Mouse (Mus musculus) neural tube, embryonic 13.5 days (tissue): ENCODE measurements around the gene Fance. TPM values are rescaled to one million over a fixed set of nuclear protein-coding genes. Genes with fewer than 3 reads are reported as not detected.
"Not testable (repeated sequence)": the region's sequence is repeated elsewhere in the genome, so short reads cannot be mapped to it uniquely, and the experiment has no call there.

Experiments used
- ATAC-seq: fragments of 200-750 bp; cut with Nextera tagmentation; 2 replicates; pipeline ENCODE4 v1.8.0; 2017; ENCODE audit warnings: low read depth, mild to moderate bottlenecking, moderate TSS enrichment, moderate library complexity
- H3K27ac ChIP-seq: fragments of 300-500 bp; sonication (generic); replicated peaks from 2 replicates; pipeline ENCODE4 v1.5.1; 2015; ENCODE audit warnings: moderate library complexity, mild to moderate bottlenecking, inconsistent platforms
- H3K27me3 ChIP-seq: fragments of 300-500 bp; sonication (generic); 2 replicates; pipeline ENCODE4 v1.6.1; 2015; ENCODE audit warnings: mild to moderate bottlenecking, inconsistent platforms
- H3K36me3 ChIP-seq: fragments of 300-500 bp; sonication (generic); 2 replicates; pipeline ENCODE4 v1.6.1; 2015; ENCODE audit warnings: mild to moderate bottlenecking, inconsistent platforms
- H3K4me1 ChIP-seq: fragments of 300-500 bp; sonication (generic); replicated peaks from 2 replicates; pipeline ENCODE4 v1.6.1; 2015; ENCODE audit warnings: inconsistent platforms
- H3K4me2 ChIP-seq: fragments of 300-500 bp; sonication (generic); 2 replicates; pipeline ENCODE4 v1.6.1; 2015; ENCODE audit warnings: inconsistent platforms, mild to moderate bottlenecking, moderate library complexity
- H3K4me3 ChIP-seq: fragments of 300-500 bp; sonication (generic); 2 replicates; pipeline ENCODE4 v1.5.1; 2015; ENCODE audit warnings: mild to moderate bottlenecking, inconsistent platforms
- H3K9ac ChIP-seq: fragments of 300-500 bp; sonication (generic); 2 replicates; pipeline ENCODE4 v1.6.1; 2015; ENCODE audit warnings: moderate library complexity, mild to moderate bottlenecking, inconsistent platforms
- H3K9me3 ChIP-seq: fragments of 300-500 bp; sonication (generic); 2 replicates; pipeline ENCODE4 v1.6.1; 2016; ENCODE audit warnings: inconsistent platforms
- WGBS: fragments of 180-500 bp; shearing (Covaris S2); methylation state at CpG from one replicate; pipeline ENCODE4 v1.1.7; 2015; 5-methylcytosine and 5-hydroxymethylcytosine counted together
- polyA plus RNA-seq: library from polyadenylated mRNA; unstranded; fragments of >200 nt; fragmentation: Nextera tagmentation; extraction: Ambion mirVana; gene quantifications from 2 replicates; pipeline ENCODE4 v1.2.1, GENCODE M21; 2015

The Fance gene
- polyA plus RNA-seq, 1 experiment from 2014 or later, result 23.3 TPM

GRCm38 (mm10) chr17:28355871-28356270, 42.6 kb downstream of the Fance start:
- ATAC-seq, result no peak
- H3K36me3 ChIP-seq, result no peaks in the 10 kb centered on the region
- H3K9me3 ChIP-seq, result no peaks in the 10 kb centered on the region
- H3K4me2 ChIP-seq, result no peak overlapping the region
- 88% methylated on average over 12 of the region's 12 CpGs for WGBS
- no peak overlapping the region for H3K27ac ChIP-seq
- H3K9ac ChIP-seq, result no peak overlapping the region
- peaks cover 12% of the 10 kb centered on the region for H3K4me1 ChIP-seq
- H3K4me3 ChIP-seq, result no peak overlapping the region
- peaks cover 75% of the 10 kb centered on the region for H3K27me3 ChIP-seq

GRCm38 (mm10) chr17:28358576-28359261, 45.4 kb downstream of the Fance start:
- peaks cover 73% of the 10 kb centered on the region for H3K27me3 ChIP-seq

GRCm38 (mm10) chr17:28360531-28361277, 47.4 kb downstream of the Fance start:
- Histone ChIP-seq H3K36me3 (no peaks in the 10 kb centered on the region), H3K4me1 (peaks cover 26% of the 10 kb centered on the region), H3K27ac (no peak overlapping the region), H3K9me3 (no peaks in the 10 kb centered on the region), H3K9ac (no peak overlapping the region), H3K4me3 (no peak overlapping the region), H3K4me2 (no peak overlapping the region), H3K27me3 (peaks cover 85% of the 10 kb centered on the region)
- ATAC-seq, result no peak
- 78% methylated on average over 9 of the region's 9 CpGs for WGBS

More at GRCm38 (mm10) chr17:28358576-28359261, 45.4 kb downstream of the Fance start:
- H3K9me3 ChIP-seq, H3K9ac ChIP-seq, H3K4me2 ChIP-seq, H3K36me3 ChIP-seq, ATAC-seq, H3K27ac ChIP-seq, H3K4me3 ChIP-seq: not testable (repeated sequence)
- WGBS, result 16% methylated on average over 22 of the region's 24 CpGs
- H3K4me1 ChIP-seq, result peaks cover 17% of the 10 kb centered on the region

DNA sequence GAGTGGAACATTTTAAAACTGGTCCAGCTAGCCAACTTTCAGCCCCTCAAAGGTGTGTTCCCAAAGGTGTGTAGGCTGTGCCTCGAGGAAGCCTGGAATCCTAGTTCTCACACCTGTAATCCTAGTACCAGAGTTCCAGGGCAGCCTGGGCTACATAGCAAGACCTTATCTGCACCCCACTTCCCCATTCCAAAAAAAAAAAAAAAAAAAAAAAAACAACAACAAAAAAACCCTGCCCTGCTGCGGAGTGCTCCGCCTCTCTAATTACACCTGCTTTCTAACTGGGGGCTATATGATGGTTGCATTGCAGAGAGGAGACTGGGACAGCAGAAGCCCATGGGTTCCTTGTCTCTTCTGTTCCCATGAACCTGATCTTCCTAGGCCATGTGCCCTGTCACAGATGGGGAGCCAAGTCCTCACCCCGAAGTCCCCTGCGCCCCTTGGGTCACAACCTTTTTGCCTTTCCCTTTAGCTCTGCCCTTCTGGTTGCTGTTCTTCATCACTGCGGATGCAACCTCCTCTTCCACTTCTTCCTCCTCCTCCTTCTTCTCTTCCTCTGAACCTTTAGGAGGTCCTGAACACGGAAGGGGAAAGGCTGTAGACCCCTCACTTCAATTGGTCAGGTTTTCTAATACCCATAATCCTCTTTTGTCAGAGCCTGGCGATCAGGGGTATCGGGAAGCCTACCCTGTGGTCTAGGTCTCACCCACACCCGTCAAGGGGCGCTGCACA, 48.8 kb downstream of the Fance start:
- Histone ChIP-seq H3K9ac (no peak overlapping the region), H3K27me3 (peaks cover 87% of the 10 kb centered on the region), H3K4me2 (peak overlapping the region; percentile 55), H3K9me3 (no peaks in the 10 kb centered on the region), H3K4me3 (peak overlapping the region; percentile 29), H3K27ac (no peak overlapping the region), H3K4me1 (peaks cover 26% of the 10 kb centered on the region), H3K36me3 (no peaks in the 10 kb centered on the region)
- WGBS, result 30% methylated on average over 11 of the region's 11 CpGs
- ATAC-seq, result 0 out of 2 replicates have a peak, but pooled peaks have one; percentile 49

- 0 out of 2 replicates have a peak, but pooled peaks have one; percentile 8 for ATAC-seq
- peak overlapping the region; percentile 56 for H3K9ac ChIP-seq
- H3K27me3 ChIP-seq, result peaks cover 83% of the 10 kb centered on the region
- H3K27ac ChIP-seq, result no peak overlapping the region
- H3K4me3 ChIP-seq, result peak overlapping the region; percentile 29
- no peaks in the 10 kb centered on the region for H3K9me3 ChIP-seq
- H3K4me1 ChIP-seq, result peaks cover 26% of the 10 kb centered on the region
- H3K4me2 ChIP-seq, result peak overlapping the region; percentile 55
- H3K36me3 ChIP-seq, result no peaks in the 10 kb centered on the region
- WGBS, result 2% methylated on average over 25 of the region's 25 CpGs
Observed at GRCm38 (mm10) chr17:28362653-28363292, 49.5 kb downstream of the Fance start.

DNA sequence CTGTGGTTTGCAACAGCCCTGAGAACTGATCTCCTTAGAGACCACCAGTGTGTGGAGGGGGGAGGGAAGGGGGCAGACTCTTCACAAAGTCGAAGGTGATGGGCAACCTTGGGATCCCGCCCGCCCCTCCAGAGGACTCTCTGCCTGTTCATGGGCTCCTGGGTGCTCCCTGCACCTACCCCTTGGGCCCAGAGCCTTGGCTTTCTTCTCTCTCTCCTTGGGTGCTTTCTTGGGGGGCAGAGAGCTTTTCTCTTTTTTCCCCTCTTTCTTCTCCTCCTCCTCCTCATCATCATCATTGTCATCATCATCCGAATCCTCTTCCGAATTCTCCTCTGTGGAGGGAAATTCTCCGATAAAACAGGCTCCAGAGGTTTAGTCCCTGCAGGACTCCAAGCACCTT, 50.2 kb downstream of the Fance start:
- no peak overlapping the region for H3K27ac ChIP-seq
- no peak overlapping the region for H3K4me2 ChIP-seq
- H3K9me3 ChIP-seq, result no peaks in the 10 kb centered on the region
- 5% methylated on average over 6 of the region's 6 CpGs for WGBS
- ATAC-seq, result no peak
- H3K27me3 ChIP-seq, result peaks cover 78% of the 10 kb centered on the region
- no peak overlapping the region for H3K4me3 ChIP-seq
- H3K36me3 ChIP-seq, result no peaks in the 10 kb centered on the region
- H3K4me1 ChIP-seq, result peaks cover 26% of the 10 kb centered on the region
- H3K9ac ChIP-seq, result no peak overlapping the region

DNA sequence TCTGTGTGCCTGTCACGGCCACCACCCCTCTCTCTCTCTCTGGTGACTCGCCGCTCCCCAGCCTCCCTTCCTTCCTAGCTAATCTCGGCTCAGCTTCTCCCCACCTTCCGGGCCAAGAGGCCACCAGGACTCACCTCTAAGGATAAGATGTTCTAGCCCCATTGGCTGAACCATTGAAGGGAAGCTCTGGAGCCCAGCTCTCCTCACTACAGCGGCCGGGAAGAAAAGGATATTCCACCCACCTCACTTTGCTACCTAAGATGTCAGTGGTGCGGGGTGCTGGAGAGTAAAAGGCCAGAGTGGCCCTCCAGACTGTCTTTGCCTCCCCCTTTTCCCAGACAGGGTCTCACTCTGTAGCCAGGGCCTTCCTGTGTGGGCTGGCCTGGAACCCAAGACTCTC, 51.8 kb downstream of the Fance start, which contains the start of gene Tulp1:
Gene Tulp1 (minus strand): TSS at position 101 of the 400 bp plus-strand sequence.
- Histone ChIP-seq H3K9me3 (no peaks in the 10 kb centered on the region), H3K27ac (no peak within 1 kb of the TSS), H3K4me1 (peaks cover 26% of the 10 kb centered on the region), H3K4me3 (peak within 1 kb of the TSS; percentile 11; the same call in 1 of the 2 replicates), H3K9ac (no peak within 1 kb of the TSS), H3K4me2 (peak within 1 kb of the TSS; percentile 34), H3K36me3 (no peaks in the 10 kb centered on the region), H3K27me3 (peaks cover 63% of the 10 kb centered on the region)
- 21% methylated on average over 8 of the region's 8 CpGs for WGBS
- ATAC-seq, result no peak

DNA sequence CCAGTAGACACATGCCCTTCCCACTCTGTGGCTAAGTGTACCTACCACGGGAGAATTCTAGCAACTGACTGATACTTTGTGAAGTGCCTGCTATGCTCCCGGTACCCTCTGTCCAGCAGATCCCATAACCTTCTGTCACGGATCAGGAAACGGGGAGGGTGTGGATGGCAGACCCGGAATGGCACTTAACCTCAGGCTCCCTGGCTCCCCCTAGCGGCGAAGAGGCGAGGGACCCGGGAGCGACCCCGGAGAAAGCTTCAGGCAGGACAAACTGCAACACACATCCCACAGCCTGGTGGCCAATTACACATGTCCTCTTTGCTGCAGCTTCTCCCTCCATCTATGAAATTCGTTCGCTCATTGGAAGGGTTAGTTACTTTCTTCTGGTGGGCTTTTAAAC, 55.1 kb downstream of the Fance start:
- 5% methylated on average over 13 of the region's 13 CpGs for WGBS
- Histone ChIP-seq H3K9ac (no peak overlapping the region), H3K27ac (no peak overlapping the region), H3K27me3 (peaks cover 36% of the 10 kb centered on the region), H3K9me3 (no peaks in the 10 kb centered on the region), H3K4me3 (no peak overlapping the region), H3K4me2 (no peak overlapping the region), H3K36me3 (no peaks in the 10 kb centered on the region), H3K4me1 (peaks cover 12% of the 10 kb centered on the region)
- ATAC-seq, result no peak

DNA sequence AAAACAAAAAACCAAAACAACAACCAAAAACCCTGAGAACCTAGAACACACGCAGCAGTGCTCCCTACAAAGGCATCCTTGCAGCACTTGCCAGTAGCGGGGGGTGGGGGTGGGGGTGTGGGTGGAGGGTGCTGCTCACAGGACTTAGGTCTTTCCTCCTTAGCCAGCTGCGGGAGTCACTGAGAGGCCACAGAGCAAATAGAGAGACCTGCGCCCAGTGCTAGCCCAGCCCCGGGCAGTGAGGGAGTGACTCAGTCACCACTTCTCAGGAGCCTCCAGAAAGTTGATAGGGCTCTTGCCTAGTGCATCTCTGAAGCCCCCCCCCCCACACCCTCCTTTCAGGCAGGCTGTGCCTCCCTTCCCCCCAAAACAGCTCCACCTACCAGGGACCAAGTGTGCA, 55.7 kb downstream of the Fance start:
- no peak overlapping the region for H3K4me2 ChIP-seq
- H3K27me3 ChIP-seq, result peaks cover 36% of the 10 kb centered on the region
- H3K9me3 ChIP-seq, result no peaks in the 10 kb centered on the region
- ATAC-seq, result no peak
- no peaks in the 10 kb centered on the region for H3K36me3 ChIP-seq
- H3K4me3 ChIP-seq, result no peak overlapping the region
- peaks cover 6% of the 10 kb centered on the region for H3K4me1 ChIP-seq
- H3K27ac ChIP-seq, result no peak overlapping the region
- 88% methylated on average over 5 of the region's 5 CpGs for WGBS
- H3K9ac ChIP-seq, result no peak overlapping the region

GRCm38 (mm10) chr17:28371286-28371685, 58.0 kb downstream of the Fance start:
- ATAC-seq, result no peak
- H3K9ac ChIP-seq, result no peak overlapping the region
- no peak overlapping the region for H3K4me2 ChIP-seq
- H3K27ac ChIP-seq, result no peak overlapping the region
- no peaks in the 10 kb centered on the region for H3K9me3 ChIP-seq
- H3K36me3 ChIP-seq, result no peaks in the 10 kb centered on the region
- WGBS, result 67% methylated on average over 2 of the region's 2 CpGs
- no peak overlapping the region for H3K4me3 ChIP-seq
- 0 out of 2 replicates have a peak, but pooled peaks cover 3% of the 10 kb centered on the region for H3K4me1 ChIP-seq
- peaks cover 37% of the 10 kb centered on the region for H3K27me3 ChIP-seq

DNA sequence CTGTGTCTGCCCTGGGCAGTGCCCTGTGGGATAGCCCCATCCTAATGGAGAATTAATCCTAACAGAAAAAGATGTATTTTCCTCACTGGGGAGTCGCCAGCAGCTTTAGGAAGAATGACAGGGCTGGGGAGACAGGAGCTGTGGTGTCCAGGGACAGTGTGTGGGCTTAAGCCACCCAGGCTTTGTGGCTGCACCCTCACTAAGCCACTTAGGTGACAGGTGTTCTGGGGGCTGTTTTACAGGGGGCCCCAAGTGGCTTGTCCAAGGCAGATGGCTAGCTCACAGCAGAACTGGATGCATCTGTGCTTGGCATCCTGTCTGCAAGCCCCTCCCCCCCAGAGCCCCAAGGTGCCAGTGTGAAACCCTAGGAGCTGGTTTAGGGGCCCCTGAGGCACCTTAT, 58.6 kb downstream of the Fance start:
- Histone ChIP-seq H3K4me3 (no peak overlapping the region), H3K27me3 (peaks cover 42% of the 10 kb centered on the region), H3K4me2 (no peak overlapping the region), H3K9ac (no peak overlapping the region), H3K27ac (no peak overlapping the region), H3K36me3 (no peaks in the 10 kb centered on the region), H3K4me1 (0 out of 2 replicates have a peak, but pooled peaks cover 3% of the 10 kb centered on the region), H3K9me3 (no peaks in the 10 kb centered on the region)
- 70% methylated on average over 1 of the region's 1 CpGs for WGBS
- no peak for ATAC-seq
